Mouse (Mus musculus) intestine, postnatal 0 days (tissue): ENCODE data around the gene H13. TPM values are rescaled to one million over a fixed set of nuclear protein-coding genes. Genes with fewer than 3 reads are reported as not detected.
"Not testable (repeated sequence)": the region's sequence is repeated elsewhere in the genome, so short reads cannot be mapped to it uniquely, and the experiment has no call there.

ENCODE experiments used
- ATAC-seq: fragments of 200-750 bp; cut with Nextera tagmentation; 2 replicates; pipeline ENCODE4 v1.8.0; 2017; ENCODE audit warnings: mild to moderate bottlenecking, moderate TSS enrichment, moderate library complexity
- H3K27ac ChIP-seq: fragments of 300-500 bp; sonication (generic); 2 replicates; pipeline ENCODE4 v1.5.1; 2014; ENCODE audit warnings: mild to moderate bottlenecking, low read depth, low read length, moderate library complexity
- H3K27me3 ChIP-seq: fragments of 300-500 bp; sonication (generic); replicated peaks from 2 replicates; pipeline ENCODE4 v1.6.1; 2014; ENCODE audit warnings: low read length, mixed read lengths; ENCODE audit not compliant: control insufficient read depth, insufficient read depth
- H3K36me3 ChIP-seq: fragments of 300-500 bp; sonication (generic); 2 replicates; pipeline ENCODE4 v1.6.1; 2014; ENCODE audit warnings: mild to moderate bottlenecking, moderate library complexity; ENCODE audit not compliant: control insufficient read depth, insufficient read depth
- H3K4me1 ChIP-seq: fragments of 300-500 bp; sonication (generic); replicated peaks from 2 replicates; pipeline ENCODE4 v1.6.1; 2014; ENCODE audit warnings: antibody characterized with exemption, low read length, mixed read lengths; ENCODE audit not compliant: control insufficient read depth, insufficient read depth
- H3K4me2 ChIP-seq: fragments of 300-500 bp; sonication (generic); replicated peaks from 2 replicates; pipeline ENCODE4 v1.6.1; 2014; ENCODE audit warnings: low read depth, mild to moderate bottlenecking, moderate library complexity
- H3K4me3 ChIP-seq: fragments of 300-500 bp; sonication (generic); 2 replicates; pipeline ENCODE4 v1.5.1; 2014; ENCODE audit warnings: low read depth, low read length
- H3K9ac ChIP-seq: fragments of 300-500 bp; sonication (generic); 2 replicates; pipeline ENCODE4 v1.6.1; 2014; ENCODE audit warnings: mild to moderate bottlenecking, low read depth, low read length
- H3K9me3 ChIP-seq: fragments of 300-500 bp; sonication (generic); 2 replicates; pipeline ENCODE4 v1.6.1; 2016; ENCODE audit warnings: mixed run types; ENCODE audit not compliant: control insufficient read depth
- CTCF ChIP-seq: sonication (generic); IDR thresholded peaks from 2 replicates; pipeline ENCODE4 v1.5.1; 2016; ENCODE audit warnings: low read depth, mild to moderate bottlenecking, control low read depth, antibody characterized with exemption, moderate library complexity
- WGBS: fragments of 180-500 bp; shearing (Covaris S2); extraction: QIAGEN DNeasy Blood & Tissue Kit; methylation state at CpG from one replicate; pipeline ENCODE4 v1.1.7; 2014; 5-methylcytosine and 5-hydroxymethylcytosine counted together
- polyA plus RNA-seq: library from polyadenylated mRNA; unstranded; fragments of >200 nt; fragmentation: Nextera tagmentation; extraction: Ambion mirVana; gene quantifications from 2 replicates; pipeline ENCODE4 v1.2.1, GENCODE M21; 2015

H13 gene
- polyA plus RNA-seq, 1 experiment from 2014 or later: 111 TPM

- Histone ChIP-seq H3K27me3 (no peaks in the 10 kb centered on the region), H3K36me3 (no peaks in the 10 kb centered on the region), H3K4me3 (no peak overlapping the region), H3K27ac (no peak overlapping the region), H3K9ac (no peak overlapping the region), H3K4me2 (no peak overlapping the region), H3K4me1 (0 out of 2 replicates have a peak, but pooled peaks cover 6% of the 10 kb centered on the region), H3K9me3 (no peaks in the 10 kb centered on the region)
- TF ChIP-seq CTCF: no peak
- 35% methylated on average over 14 of the region's 14 CpGs for WGBS
- no peak for ATAC-seq
Measured at GRCm38 (mm10) chr2:152653874-152654715, 15.2 kb upstream of the H13 start.

DNA sequence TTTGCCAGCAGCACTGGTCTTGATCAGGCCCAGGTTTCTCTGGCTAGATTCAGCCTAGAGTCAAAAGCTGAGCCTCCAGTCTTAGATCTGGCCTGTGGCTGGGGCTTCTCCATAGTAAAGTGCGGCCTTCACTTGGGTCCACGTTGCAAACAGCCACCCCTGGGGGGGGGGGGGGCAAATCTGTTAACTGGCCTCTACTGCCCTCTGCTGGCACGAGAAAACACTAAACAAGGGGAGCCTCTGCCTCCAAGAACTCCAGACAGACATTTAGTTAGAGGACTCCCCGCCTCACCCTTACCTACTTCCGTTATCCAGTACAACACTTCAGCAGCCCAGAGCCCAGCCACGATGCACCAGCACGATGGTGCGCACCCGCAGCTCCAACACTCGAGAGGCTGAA, 11.9 kb upstream of the H13 start:
- no peak overlapping the region for H3K4me3 ChIP-seq
- 0 out of 2 replicates have a peak, but pooled peaks cover 3% of the 10 kb centered on the region for H3K4me1 ChIP-seq
- H3K27me3 ChIP-seq: no peaks in the 10 kb centered on the region
- H3K9ac ChIP-seq: no peak overlapping the region
- no peak overlapping the region for H3K4me2 ChIP-seq
- H3K9me3 ChIP-seq: no peaks in the 10 kb centered on the region
- H3K27ac ChIP-seq: no peak overlapping the region
- peak; percentile 73 for TF ChIP-seq CTCF
- 60% methylated on average over 10 of the region's 10 CpGs for WGBS
- no peaks in the 10 kb centered on the region for H3K36me3 ChIP-seq
- ATAC-seq: no peak

DNA sequence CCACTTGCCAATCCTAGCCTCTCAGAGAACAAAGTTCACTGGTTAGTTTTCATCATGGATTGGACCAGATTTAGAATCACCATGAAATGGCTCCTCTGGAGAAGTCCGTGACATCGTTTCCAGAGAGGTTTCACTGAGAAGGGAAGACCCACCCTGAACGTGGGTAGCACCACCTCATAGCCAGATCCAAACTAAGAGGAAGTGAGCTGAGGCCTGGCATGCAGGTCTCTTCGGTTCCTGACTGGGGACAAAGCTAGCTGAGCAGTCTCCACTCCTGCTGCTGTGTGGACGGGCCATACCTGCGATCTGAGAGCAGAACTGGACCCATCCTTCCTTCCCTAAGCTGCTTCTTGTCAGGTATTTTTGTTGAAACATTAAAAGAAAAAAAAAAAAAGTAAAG, 8.1 kb upstream of the H13 start:
- Histone ChIP-seq H3K27me3 (no peaks in the 10 kb centered on the region), H3K36me3 (no peaks in the 10 kb centered on the region), H3K4me1 (no peaks in the 10 kb centered on the region), H3K4me3 (no peak overlapping the region), H3K27ac (no peak overlapping the region), H3K9ac (no peak overlapping the region), H3K9me3 (no peaks in the 10 kb centered on the region), H3K4me2 (no peak overlapping the region)
- ATAC-seq: no peak
- no peak for TF ChIP-seq CTCF
- WGBS: 73% methylated on average over 6 of the region's 6 CpGs

GRCm38 (mm10) chr2:152666191-152666590, 3.1 kb upstream of the H13 start:
- WGBS: 69% methylated on average over 3 of the region's 3 CpGs
- not testable (repeated sequence) for H3K27ac ChIP-seq, H3K4me3 ChIP-seq, ATAC-seq, H3K36me3 ChIP-seq, H3K4me1 ChIP-seq, H3K9me3 ChIP-seq, H3K9ac ChIP-seq, H3K4me2 ChIP-seq, H3K27me3 ChIP-seq

DNA sequence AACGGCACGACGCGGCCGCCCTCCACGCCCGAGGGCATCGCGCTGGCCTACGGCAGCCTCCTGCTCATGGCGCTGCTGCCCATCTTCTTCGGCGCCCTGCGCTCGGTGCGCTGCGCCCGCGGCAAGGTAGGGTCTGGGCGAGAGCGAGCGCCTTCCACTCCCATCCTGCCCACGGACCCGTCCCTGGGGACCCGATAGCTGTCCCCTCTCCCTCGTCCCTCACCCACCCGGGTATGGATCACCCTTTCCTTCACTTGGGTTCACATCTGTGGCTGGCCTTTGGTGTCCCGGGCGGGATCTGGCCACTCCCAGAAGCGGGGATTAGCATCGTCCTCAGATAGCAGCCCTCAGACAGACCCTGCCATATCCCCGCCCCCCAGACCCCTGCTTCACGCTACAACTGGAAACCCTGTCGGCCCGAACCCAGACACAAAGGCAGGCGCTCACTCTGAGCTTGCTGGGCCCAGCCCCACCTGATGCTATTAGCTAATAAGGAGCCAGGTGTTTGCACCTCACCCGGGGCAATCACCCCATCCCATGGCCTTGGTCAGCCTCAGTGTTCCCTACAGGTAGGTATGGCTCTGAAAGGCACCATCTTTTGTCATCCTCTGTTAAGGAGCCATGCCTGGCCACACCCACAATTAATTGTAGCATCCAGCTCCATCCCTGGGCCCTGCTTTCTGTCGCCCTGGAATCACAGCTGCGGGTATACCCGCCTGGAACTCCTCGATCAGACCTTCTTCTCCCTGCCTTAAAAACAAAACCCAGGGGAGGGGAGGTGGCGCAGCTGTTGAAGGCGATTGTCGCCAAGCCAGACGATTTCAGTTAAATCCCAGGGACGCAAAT, 601 bp downstream of the H13 start:
- H3K9me3 ChIP-seq: no peaks in the 10 kb centered on the region
- peaks cover 5% of the 10 kb centered on the region; the same call in 1 of the 2 replicates for H3K4me1 ChIP-seq
- TF ChIP-seq CTCF: no peak
- H3K36me3 ChIP-seq: peaks cover under 1% of the 10 kb centered on the region; the same call in 1 of the 2 replicates
- H3K27ac ChIP-seq: peak overlapping the region; percentile 91
- ATAC-seq: peak; percentile 49
- no peaks in the 10 kb centered on the region for H3K27me3 ChIP-seq
- peak overlapping the region; percentile 80 for H3K4me3 ChIP-seq
- H3K9ac ChIP-seq: peak overlapping the region; percentile 78
- peak overlapping the region; percentile 83 for H3K4me2 ChIP-seq
- 2% methylated on average over 45 of the region's 46 CpGs for WGBS

DNA sequence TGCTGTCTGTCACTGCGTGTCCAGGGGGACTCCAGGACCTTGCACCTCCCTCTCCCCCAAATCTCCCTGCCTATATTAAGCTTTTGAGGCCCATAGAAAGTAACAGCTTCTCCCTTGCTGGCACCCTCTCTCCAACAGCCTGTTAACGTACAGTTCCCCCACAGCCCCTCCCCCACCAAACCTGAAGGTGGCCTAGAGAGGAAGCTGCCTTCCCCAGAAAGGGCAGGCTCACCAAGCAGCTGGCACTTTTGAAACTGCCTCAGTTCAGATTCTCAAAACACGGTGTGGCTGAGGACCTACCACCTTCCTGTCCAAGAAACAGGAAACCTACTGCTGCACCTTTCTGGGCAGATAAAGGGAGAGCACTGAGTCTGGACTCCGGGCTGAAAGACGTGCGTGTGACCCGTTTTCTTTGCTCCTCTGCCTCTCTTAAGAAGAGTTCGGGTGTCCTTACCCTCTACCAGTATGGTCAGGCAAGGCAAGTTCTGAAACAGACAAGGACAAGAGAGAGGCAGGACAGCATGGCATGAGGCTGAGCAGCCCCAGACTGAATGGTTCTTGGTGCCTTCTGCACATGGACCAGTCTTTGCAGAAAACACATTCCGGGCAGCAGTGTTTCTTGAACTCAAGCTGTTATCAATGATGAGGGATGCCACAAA, 1.9 kb downstream of the H13 start:
- no peak for TF ChIP-seq CTCF
- Histone ChIP-seq H3K9me3 (no peaks in the 10 kb centered on the region), H3K4me2 (peak overlapping the region; percentile 83), H3K4me1 (peaks cover 5% of the 10 kb centered on the region; the same call in 1 of the 2 replicates), H3K4me3 (peak overlapping the region; percentile 80), H3K9ac (0 out of 2 replicates have a peak overlapping the region, but pooled peaks have one; percentile 78), H3K36me3 (peaks cover 11% of the 10 kb centered on the region; the same call in 1 of the 2 replicates), H3K27ac (no peak overlapping the region), H3K27me3 (no peaks in the 10 kb centered on the region)
- WGBS: 44% methylated on average over 9 of the region's 9 CpGs
- no peak for ATAC-seq
